Mouse (Mus musculus) cortical plate, adult 2 months (tissue): ENCODE measurements at regions not wholly inside any gene's neighbourhood (a gene's known extent, or its start where the extent isn't known, plus 50 kb on each side); places are given as distances from the start of the nearest gene placed in this dataset.

ENCODE experiments used
- H3K27ac ChIP-seq: fragments of 200-500 bp; 2 replicates; pipeline ENCODE4 v1.5.1; 2012; ENCODE audit warnings: low read length, control low read depth, inconsistent platforms; ENCODE audit not compliant: insufficient read depth
- H3K4me1 ChIP-seq: fragments of 200-500 bp; 2 replicates; pipeline ENCODE4 v1.6.1; 2011; ENCODE audit warnings: low read length; ENCODE audit not compliant: control insufficient read depth, insufficient read depth
- H3K4me3 ChIP-seq: fragments of 200-500 bp; 2 replicates; pipeline ENCODE4 v1.5.1; 2011; ENCODE audit warnings: mild to moderate bottlenecking, low read length, control low read depth; ENCODE audit not compliant: insufficient read depth
- CTCF ChIP-seq: fragments of 200-500 bp; IDR thresholded peaks from 2 replicates; pipeline ENCODE4 v1.5.1; 2011; ENCODE audit warnings: mild to moderate bottlenecking, control low read depth, low read length; ENCODE audit not compliant: insufficient read depth; ENCODE audit errors: extremely low read depth
- POLR2A ChIP-seq: fragments of 200-500 bp; IDR thresholded peaks from 2 replicates; pipeline ENCODE4 v1.6.1; 2011; ENCODE audit warnings: mild to moderate bottlenecking, low read length, control low read depth; ENCODE audit not compliant: insufficient read depth; ENCODE audit errors: extremely low read depth

DNA sequence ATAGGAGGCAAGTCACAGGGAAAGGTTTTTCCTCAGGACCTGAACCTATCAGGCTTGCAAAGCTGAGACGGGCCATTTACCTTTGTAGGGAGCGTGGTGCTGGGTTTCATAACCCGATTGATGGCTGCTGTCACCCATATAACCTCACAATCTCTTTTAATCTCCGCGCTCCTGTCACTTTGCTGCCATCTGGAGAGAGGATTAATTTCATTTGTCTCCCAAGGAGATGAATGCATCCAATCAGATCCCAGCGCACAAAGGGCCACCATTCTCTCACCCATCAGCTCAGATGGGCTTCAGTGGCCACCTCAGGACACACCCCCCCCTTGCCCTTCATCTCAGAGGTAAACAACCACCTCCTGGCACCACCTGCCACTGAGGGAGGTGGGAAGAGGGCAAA is 67.7 kb upstream of the Nfe2l3 start:
- no peaks in the 10 kb centered on the region for H3K4me1 ChIP-seq
- H3K27ac ChIP-seq, result no peak overlapping the region
- H3K4me3 ChIP-seq, result no peak overlapping the region
- TF ChIP-seq POLR2A, result no peak
- no peak for TF ChIP-seq CTCF

DNA sequence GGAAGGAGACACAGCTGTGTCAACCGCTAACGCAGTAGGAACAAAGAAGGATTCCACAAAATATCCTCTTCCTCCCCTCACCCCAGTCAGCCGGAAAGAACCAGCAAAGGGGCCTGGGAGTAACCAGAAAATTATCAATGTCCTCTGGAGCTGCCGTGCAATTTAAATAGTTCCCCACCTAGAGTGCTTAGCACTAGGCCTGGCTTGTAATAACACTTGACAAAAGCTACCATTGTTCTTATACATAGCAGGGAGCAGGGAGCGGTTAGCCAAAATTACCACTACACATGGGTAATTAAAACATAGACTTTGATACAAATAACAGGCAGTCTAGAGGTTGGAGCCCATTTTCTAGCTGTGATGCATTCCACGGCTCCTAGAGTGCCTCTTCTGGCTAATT is 62.7 kb upstream of the Nfe2l3 start:
- Histone ChIP-seq H3K4me3 (no peak overlapping the region), H3K27ac (no peak overlapping the region), H3K4me1 (no peaks in the 10 kb centered on the region)
- TF ChIP-seq CTCF, result no peak
- no peak for TF ChIP-seq POLR2A

DNA sequence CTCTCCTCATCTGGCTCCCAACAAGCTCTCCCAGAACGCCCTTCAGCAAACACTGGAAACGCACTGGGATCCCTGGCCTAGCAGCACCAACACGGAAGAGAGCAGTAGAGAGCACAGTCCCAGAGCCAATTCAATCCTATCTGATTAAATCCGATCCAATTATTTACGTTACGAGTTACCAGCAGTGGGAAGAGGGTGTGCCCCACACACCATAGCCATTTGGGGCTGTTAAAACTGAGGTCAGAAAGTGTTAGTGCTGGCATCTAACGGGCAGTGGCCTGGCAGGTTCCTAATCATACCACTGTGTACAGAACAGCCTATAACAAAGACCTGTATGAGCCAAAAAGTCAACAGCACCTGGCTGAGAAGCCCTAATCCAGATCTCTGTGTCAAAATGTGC is 60.1 kb upstream of the Nfe2l3 start:
- TF ChIP-seq CTCF (no peak), POLR2A (no peak)
- H3K4me1 ChIP-seq, result no peaks in the 10 kb centered on the region
- H3K27ac ChIP-seq, result no peak overlapping the region
- no peak overlapping the region for H3K4me3 ChIP-seq

DNA sequence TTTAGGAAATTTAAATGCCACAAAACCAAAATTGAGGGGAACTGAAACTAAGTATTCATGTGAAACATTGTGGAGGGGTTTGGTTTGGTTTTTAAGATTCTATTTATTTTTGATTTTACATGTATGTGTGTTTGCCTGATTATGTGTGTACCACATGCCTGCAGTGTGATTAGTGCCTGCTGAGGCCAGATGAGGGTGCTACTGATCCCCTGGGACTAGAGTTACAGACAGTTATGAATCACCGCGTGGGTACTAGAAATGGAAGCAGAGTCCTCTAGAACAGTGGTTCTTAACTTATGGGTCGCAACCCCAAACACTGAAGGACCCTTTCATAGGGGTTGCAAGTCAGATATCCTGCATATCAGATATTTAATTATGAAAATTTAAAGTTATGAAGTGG is 54.0 kb upstream of the Nfe2l3 start:
- Histone ChIP-seq H3K27ac (no peak overlapping the region), H3K4me3 (no peak overlapping the region), H3K4me1 (no peaks in the 10 kb centered on the region)
- TF ChIP-seq CTCF (no peak), POLR2A (no peak)

DNA sequence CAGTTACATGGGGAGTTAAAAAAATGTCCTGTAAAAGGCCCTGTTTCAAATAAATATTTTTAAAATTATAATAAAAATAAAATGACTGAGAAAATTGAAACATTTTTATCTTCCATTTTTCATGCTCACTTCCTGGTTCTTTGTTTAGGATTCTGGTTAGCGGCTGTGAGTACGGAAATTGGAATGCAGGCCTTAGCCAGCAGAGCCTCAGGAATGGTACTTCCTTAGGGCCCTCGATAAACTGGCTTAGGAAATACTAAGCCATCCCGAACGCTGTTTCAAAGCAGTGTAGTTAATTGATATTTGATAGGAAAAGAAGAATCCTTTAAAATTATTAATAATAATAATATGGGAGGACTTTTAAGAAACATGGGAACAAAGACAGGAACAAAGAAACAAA is 53.4 kb upstream of the Nfe2l3 start:
- H3K27ac ChIP-seq, result no peak overlapping the region
- peak overlapping the region; percentile 51; the same call in 1 of the 2 replicates for H3K4me3 ChIP-seq
- H3K4me1 ChIP-seq, result no peaks in the 10 kb centered on the region
- TF ChIP-seq CTCF, result no peak
- no peak for TF ChIP-seq POLR2A

DNA sequence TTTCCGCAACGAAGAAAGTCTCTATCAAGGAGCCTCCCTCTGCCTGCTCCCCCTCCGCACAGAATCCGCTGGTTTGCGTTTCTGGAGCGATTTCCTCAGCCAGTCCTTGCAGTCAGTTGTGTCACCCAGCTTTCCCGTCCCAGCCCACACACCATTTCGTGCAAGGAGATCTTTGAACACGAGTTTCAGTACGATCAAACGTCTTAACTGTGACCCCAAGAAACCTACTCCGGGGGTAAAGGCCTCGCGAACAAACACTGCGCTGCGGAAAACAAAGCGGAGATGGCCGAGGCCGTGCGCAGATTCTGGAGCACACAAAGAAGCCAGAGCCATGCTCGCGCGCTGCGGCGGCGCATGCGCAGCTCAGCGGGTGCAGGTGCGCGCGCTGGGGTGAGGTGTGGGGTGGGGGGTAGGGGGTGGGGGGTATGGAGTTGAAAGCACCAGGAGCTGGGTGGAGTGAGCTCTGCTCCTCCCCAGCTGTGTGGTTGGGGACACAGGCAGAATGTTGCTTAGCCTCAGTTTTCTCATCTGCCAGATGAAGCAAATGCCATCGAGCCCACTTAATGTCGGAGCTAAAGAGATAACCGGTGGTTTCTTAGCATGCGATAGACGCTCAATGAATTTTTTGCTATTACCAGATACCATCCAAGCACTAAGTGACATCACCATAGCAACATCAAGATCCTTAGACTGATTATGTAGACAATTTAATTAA is 52.8 kb upstream of the Nfe2l3 start:
- H3K4me3 ChIP-seq, result peak overlapping the region; percentile 51
- TF ChIP-seq CTCF, result no peak
- peak; percentile 72 for TF ChIP-seq POLR2A
- no peaks in the 10 kb centered on the region for H3K4me1 ChIP-seq
- peak overlapping the region; percentile 65; the same call in 1 of the 2 replicates for H3K27ac ChIP-seq

DNA sequence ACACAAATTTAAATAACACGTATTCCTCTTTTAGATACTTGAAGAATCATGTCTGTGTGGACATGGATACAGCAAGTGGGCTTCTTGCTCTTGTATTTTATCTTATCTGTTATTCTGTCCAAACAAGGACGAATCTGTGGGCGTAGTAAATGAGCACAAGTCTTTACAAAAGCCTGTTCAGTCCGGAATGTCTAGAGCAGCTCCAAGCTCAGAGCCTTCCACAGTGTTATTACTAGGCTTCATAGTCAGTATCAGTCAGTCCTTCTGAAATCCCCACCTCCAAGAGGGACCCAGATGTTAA is 52.2 kb upstream of the Nfe2l3 start:
- no peak for TF ChIP-seq POLR2A
- TF ChIP-seq CTCF, result no peak
- Histone ChIP-seq H3K4me3 (peak overlapping the region; percentile 51; the same call in 1 of the 2 replicates), H3K4me1 (no peaks in the 10 kb centered on the region), H3K27ac (no peak overlapping the region)

DNA sequence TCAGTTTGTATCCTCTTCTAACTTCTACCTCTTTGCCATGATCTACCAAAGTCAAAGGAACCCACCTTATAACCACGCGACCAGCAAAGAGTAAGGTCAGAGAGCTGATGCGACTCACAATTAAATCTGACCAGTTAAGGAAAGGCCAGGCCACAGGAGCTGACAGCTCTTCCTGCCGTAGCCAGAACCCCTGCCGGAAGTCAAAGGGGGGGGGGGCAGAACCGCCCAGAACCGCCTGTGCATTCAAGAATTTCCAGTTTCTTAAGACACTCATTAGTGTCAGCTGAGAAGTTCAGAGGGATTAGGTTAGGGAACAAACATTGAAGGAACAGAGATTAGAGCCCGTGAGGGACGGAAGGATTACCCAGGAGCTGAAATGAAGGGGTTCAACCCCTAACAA is 51.0 kb upstream of the Nfe2l3 start:
- H3K4me3 ChIP-seq, result no peak overlapping the region
- H3K4me1 ChIP-seq, result no peaks in the 10 kb centered on the region
- TF ChIP-seq CTCF, result no peak
- no peak for TF ChIP-seq POLR2A
- H3K27ac ChIP-seq, result no peak overlapping the region
